Mouse (Mus musculus) thymus, postnatal 36 days (tissue): Measurements from ENCODE around the gene Rspo4.

Experiments
- DNase-seq, 2 experiments: peaks; one replicate each; pipeline ENCODE4 v3.0.0; 2022; ENCODE audit warnings: mixed read lengths in 2 of 2

Gene Rspo4

DNA sequence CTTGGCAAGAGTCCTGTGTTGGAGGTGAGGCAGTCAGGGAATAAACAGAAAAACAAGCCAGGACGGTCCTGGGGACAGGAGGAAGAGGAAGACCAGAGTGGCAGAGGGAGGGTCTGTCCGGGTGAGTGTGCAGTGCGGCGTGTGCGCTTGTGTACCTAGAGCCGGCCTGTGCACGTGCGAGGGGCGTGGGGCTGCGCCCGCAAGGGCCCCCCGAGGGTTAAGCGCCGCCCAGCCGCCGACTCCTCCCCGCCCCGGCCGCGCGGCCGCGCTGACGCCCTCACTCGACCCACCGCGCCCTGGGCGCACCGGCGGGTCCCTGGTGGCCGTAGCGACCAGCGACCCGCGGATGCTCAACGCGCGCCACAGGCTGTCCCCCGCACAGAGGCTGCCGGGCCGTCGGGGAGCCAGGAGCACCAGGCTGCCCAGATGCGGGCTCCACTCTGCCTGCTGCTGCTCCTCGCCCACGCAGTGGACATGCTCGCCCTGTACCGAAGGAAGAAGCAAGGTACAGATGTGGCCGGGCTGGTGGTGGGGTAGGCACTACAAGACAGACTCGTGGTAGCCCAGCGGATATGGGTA is at the start of gene Rspo4:
TSS of gene Rspo4 (plus strand) at position 280 of the 579 bp plus-strand sequence.
- DNase-seq = no peak

DNA sequence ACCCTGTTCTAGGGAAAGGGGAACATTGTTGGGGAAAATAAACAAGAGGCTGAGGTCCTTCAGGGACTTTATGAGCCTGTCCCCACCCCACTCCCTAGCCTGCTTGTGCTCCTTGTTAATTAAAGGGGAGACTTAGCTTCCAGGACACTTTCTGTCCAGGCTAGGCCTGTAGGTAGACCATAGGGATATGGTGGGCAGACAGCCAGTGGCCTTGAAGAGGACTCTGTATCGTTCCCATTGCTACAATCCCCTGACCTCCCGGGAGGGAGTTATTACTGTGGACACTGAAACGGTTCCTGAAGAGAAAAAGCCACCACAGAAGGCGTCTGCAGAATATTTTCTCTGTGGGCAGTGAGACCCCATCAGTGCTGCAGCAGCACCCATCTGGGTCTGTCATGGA is 27.1 kb upstream of the Rspo4 start:
- no peak for DNase-seq

DNA sequence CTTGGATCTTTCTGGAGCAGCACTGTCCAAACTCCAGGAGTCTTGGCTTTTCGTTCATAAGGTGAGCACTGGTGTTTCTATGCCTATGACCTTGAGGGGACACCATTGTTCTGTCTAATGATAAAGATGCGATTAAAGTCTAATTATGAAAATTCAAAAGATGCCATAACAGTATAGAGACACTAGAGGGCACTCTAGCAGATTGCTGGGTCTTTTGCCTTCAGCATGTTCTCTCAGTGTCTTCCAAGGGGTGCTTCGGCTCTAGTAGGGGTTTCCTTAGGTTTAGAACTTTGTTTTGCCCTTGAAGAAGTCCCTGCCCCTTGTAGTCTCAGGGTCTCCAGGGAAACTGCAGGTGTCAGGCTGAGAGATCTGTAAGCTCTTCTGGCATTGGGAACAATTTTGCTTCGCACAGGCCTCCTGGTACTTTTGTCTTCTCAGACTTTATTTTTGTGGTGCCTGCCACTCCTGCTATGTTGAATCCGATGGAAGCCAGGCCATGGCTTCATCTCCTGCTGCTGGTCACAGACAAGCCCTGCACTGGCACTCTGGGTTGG is 19.6 kb downstream of the Rspo4 start:
- no peak for DNase-seq

DNA sequence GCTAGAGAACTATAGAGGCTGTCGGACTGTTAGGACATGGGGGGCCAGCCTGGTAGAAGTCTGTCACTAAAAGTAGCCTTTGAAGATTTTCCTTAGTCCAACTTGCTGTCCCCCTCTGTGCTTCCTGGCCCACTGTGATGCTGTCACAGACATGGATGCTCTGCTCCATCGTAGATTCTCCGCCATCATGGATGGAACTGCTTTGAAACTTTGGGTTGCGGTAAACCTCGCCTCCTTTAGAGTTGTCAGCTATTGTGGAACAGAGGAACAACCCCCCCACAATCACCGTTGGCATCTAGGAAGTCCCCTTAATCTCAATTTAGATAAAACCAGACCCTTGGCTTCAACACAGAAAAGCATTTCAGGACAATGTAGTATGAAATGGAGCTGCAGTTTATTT is 22.2 kb downstream of the Rspo4 start:
- no peak for DNase-seq

DNA sequence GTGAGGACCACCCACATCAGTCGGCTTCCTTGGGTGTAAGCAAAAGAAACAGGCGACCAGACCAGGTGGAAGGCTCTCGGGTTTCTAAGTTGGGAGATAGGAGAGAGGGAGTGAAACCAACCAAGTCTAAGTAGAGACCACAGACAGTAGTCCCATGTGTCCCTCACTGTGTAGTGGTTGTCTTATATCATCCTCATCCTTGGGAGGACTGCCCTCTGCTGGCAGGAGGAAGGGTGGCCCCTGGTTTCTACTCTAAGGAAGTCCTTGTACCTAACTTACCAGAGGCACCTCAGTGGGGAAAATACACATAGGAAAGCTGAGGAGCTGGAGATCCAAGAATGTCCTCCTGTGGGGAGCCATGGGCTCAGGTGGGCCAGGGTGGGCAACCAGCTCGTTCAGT is 23.8 kb downstream of the Rspo4 start:
- DNase-seq = peak; percentile 26 to 34

DNA sequence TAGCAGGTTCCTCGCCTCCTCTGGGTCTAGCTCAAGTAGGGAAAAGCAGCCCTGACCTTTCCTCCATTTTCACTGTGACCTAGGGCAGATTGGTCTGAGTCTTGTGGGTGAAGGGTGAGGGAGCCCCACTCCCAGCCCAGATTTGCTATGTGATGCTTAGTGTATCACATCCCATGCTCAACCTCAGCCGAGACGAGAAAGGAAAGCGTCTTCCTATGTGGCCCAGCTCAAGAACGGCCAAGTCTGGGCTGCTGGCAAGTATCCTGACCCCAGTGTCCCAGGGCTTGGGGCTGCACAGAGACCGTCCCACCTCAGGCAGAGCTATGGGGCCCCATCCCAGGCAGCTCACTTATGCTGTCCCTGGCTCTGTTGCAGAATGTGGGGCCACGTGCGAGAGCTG is 25.5 kb downstream of the Rspo4 start:
- no peak for DNase-seq

DNA sequence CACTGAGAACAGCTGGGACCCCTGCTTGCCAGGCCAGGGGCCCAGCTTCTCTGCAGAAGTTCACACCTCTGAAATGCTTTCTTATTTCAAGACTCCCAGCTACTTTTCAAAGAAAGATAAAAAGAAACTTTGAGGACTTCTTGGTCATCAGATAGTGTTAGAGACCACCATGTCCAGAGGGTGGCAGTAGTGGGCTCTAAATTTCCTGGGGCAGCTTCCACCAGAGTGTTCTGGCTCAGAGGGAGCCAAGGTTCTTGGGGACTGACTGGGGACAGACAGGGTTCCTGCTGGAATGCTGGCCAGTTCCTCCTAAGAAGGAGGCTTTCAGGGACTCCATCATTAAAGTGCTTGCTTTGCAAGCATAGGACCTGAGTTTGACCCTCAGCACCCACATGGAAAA is 31.8 kb downstream of the Rspo4 start:
- DNase-seq = no peak

DNA sequence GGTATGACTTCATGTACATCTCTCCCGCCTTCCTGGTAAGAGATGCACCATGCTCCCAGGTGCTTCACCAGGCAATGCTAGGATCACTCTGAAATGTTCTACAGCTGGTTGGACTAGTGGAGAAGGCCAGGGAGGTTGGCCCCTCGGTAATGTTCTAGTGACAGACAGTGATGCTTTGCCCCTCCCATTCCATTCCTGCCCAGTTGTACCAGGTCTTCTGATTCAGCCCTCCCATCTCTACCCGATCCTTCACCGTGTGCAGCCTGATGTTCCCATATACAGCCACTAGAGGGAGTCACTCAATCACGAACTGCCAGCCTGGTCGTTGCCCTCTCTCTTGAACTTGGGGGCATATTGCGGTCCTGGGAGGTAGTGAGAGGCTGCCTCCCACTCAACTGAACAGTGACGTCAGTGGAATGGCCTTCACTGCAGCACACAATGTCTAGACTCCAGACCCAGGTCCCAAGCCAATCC is 33.3 kb downstream of the Rspo4 start:
- DNase-seq = peak; percentile 39

DNA sequence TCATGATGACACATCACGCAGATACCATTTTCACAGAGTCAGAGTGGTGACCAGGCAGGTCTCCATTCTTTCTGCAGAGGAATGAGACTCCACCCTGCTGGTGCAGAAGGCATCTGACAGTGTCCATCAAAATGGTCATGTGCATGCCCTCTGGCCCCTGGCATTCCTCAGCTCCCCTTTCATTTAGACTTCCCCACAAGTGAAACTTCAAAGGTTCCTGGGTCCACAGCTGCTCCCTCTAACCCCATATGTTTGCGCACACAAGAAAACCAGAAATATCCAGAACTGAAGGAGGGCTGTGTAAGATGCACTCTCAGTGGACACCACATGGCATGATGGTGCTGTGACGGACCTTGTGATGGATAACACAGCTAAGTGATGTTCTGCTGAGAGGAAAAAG is 35.9 kb downstream of the Rspo4 start:
- no peak for DNase-seq

DNA sequence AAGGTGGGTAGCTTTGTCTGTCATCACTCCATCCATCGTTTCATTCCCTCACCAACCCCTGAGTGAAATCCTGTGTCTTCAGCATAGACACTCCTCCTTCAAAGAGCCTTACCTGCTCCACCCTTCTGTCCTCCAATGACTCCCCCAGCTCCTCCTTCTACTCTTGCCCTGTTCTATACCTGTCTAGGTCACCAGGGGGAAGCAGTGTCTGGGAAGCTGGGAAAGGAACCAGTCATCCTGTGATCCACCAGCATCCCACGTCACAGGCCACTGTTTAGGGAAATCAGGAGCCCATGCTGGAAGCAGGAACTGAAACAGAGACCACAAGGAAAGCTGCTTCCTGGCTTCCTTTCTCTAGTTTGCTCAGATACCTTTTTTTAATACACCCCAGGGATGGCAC is 37.0 kb downstream of the Rspo4 start:
- no peak for DNase-seq

DNA sequence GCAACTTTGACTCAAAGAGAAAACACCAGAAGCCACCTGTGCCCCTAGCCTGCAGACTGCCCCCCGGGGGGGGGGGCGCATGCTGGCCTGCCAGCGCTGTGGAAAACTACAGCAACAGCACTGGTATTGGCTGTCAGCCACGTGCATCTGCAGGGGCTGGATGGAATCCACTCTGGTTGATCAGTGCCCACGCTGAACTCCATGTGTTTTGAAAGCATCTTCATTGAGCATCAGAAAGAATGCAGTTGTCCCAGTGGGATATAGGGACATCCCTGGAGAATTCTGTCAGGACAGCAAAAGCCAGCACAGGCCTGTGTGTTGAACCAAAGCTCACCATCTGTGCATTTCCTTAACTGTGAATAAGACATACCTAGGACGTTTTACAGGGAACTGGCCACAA is 48.3 kb downstream of the Rspo4 start:
- DNase-seq = no peak

DNA sequence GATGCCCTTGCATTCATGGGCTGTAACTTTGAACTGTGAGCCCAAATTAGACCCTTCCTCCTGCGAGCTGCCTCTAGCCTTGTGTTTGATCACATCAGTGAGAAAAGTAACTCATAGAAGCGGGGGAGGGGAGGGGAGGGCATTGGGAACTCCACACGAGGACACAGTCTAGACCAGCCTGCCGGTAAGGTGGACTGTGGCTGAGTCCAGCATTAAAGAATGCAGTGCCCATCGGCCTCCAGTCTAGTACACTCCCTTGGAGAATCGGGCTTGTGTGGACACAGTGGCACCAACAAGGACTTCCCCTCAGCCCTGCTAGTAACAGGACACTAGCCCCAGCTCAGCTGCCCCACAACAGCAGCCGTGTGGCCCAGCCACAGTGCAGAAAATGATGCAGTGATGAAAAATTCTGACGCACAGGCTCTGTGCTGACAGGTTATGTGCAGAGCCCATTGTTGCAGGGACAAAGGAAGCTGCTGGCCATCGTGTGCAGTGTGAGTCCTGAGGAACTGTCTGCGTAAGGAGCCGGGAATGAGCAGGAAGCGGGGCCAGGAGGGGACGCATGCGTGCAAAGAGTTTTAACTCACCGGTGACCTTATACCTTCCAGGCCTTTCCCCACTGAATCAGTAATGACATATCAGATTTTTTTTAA is 50.5 kb downstream of the Rspo4 start:
- DNase-seq = no peak

DNA sequence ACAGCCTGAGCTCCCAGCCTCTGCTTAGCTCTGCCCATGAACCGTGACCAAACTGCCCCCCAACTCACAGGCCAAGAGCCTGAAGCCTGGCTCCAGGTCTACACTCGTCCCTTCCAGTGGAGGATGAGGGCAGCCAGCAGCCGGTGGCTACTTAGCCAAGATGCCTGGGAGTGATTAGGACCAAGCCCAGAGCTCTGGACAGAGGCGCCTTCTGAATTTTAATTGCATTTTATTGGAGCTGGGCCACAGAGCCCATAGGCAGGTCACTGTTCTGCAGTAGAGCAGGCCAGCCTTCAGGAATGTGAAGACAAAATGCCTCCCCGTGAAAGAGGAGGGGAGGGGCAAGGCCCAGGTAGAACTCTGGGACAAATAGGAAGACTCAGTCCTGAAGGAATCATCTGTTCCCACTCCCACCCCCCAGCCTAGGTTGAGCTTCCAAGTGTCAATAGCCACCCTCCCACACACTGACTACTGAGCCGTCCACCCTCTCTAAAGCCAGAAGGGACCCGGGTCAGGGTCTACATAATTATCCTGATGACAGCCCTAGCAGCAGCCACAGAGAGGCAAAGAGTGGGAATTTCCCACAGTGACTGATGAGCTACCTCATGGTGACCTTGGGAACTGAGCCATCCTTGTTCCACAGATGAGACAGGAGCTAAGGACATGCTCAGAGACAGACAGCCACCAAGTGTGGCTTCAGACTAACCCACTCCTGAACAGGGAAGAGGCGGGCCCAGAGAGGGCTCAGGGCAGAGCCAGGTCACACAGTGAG is 51.7 kb downstream of the Rspo4 start:
- no peak for DNase-seq

DNA sequence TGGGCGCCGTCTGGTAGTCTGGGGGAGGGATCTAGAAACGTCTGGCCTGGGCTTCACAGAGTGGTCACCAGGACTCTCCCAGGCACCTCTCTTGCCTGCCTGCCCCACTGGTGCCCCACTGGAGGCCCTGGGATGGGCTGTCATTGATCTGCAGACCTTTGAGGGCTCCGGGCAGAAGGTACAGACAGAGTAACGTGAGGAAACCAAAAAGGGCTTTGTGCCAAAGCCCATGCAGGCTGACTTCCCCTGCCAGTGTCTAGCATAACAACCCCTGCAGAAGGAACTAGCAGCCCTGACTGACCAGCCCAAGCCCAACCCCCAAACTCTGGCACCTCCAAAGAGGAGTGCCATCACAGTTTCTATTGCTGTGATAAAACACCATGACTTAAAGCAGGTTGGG is 53.2 kb downstream of the Rspo4 start:
- no peak for DNase-seq

DNA sequence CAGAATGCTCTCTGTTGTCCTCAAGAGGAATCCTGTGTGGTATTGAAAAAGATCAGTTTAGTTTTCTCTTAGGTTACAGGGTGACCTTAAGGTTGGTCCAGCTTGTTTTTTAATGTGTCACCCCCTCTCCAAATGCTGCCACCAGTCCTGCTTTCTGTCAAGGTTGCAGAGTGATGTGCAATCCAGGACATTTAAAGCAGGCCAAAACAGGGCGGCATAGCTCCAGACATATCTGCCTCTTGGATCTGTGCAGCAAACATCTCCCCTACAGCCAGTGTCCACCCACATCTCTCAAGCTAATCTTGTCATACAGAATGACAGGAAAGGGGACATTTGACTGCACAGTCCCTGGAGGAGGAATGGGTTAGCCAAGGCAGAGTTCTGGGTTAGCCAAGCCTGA is 55.4 kb downstream of the Rspo4 start:
- DNase-seq = no peak

DNA sequence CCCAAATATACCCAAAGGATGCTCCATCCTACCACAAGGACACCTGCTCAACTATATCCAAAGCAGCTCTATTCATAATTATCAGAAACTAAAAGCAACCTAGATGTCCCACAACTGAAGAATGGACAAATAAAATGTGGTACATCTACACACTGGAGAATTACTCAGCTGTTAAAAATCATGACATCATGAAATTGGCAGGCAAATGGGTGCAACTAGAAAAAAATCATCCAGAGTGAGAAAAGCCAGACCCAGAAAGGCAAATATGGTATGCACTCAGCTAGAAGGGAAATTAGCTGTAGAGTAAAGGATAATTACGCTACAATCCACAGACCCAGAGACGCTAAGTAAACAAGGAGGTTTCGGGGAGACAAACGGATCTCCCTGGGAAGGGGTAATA is 58.1 kb downstream of the Rspo4 start:
- DNase-seq = no peak

DNA sequence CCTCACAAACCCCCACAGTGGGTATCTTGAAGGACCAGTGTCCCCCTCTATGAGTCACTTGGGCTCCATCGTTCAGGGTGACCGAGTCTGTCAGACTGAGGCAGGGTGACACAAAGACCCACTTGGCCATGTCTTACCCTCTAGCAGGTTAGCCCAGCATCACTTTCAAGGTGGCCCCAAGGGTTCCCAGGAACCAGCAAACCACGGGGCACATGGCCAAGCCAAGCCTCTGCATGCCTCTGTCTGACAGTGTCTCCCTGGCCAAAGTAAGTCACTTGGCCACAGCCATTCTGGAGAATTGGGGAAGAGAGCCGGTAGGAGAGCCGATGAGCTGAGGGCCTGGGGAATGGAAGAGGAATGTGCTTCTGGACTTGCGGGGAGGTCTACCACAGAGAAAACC is 60.5 kb downstream of the Rspo4 start:
- DNase-seq = no peak

DNA sequence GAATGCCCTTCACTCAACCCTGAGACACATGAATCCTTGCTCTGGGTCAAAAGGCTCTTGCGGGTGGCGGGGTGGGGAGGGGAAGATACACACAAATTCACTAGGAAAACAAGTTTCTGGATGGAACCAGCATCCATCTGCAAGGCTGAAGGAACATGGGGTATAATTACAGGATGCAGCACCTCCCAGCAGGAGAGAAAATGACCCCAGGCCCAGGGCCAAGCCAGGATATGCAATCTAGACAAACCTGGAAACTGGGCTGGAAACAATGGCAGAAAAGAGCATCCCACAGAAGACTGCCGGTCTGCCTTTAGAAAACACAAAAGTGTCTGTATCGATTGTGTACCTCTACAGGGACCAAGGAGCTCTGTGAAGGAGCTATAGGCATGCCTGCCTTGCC is 61.2 kb downstream of the Rspo4 start:
- DNase-seq = no peak

DNA sequence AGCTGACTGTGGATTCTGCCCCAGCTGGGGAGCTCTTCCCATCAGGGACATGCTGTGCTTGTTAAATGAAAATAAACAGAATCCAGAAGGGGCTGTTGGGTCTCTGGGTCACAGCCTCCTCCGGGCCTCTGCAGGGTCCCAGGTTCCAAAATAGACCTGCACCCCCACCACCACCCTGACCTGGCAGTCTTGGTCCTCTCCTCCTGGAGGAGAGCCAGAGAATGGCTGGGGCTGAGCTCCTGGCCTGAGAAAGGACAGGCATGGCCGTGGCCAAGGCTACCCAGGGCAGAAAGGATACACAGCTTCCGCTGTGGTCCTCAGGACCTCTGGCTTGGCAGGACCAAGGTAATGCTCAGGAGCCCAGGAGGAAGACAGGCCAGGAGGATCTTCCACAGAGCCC is 61.9 kb downstream of the Rspo4 start:
- no peak for DNase-seq

DNA sequence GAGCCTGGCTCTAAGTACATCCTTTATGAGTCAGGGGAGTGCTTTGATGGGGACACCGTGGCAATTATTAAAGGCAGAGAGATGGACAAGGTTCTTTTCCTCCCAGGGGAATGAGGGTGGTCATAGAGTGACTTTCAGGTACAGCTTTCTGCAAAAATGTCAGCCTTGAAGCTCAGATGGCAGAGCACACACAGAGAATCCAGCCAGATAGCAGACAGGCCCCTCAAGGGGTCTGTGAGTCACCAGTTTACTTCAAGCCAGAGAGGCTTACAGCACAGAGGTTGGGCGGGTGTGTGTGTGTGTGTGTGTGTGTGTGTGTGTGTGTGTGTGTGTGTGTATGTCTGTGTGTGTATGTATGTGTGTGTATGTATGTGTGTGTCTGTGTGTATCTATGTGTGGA is 64.3 kb downstream of the Rspo4 start:
- no peak for DNase-seq

DNA sequence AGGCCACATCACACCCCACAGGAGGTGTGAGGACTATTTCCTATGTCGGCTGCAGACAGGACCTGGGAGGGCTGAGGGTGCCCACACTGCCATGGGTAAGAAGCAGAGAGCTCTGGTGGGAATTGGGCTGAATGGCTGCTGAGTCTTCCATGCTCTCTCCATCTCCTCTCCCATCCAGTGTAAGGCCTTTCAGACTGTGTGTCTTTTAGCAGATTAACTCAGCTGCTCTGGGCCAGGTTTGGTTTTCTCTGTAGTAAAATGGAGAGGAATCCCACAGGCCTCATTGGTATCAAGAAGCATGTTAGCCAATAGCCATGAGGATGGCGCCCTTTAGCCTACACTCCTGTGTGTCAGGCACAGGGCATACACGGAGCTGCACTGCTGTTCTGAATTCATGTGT is 66.7 kb downstream of the Rspo4 start:
- DNase-seq = no peak

DNA sequence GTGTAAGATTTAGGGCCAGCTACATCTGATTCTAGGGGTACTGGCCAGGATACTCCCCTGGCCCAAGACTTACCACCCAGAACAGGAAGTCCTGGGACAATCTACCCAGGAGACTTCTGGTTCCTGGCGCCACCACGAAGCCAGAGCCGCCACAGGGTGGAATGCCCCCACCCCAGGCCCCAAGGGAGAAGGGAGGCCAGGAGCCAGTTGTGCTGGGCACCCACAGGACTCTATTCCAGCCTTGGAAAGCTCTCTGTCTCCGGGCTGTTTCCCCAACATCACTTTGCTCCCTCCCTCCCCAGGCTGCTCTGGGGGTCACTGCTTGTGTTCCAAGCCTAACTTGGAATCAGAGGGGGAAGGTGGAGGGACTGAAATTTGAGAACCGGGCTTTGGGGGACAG is 67.8 kb downstream of the Rspo4 start:
- no peak for DNase-seq

DNA sequence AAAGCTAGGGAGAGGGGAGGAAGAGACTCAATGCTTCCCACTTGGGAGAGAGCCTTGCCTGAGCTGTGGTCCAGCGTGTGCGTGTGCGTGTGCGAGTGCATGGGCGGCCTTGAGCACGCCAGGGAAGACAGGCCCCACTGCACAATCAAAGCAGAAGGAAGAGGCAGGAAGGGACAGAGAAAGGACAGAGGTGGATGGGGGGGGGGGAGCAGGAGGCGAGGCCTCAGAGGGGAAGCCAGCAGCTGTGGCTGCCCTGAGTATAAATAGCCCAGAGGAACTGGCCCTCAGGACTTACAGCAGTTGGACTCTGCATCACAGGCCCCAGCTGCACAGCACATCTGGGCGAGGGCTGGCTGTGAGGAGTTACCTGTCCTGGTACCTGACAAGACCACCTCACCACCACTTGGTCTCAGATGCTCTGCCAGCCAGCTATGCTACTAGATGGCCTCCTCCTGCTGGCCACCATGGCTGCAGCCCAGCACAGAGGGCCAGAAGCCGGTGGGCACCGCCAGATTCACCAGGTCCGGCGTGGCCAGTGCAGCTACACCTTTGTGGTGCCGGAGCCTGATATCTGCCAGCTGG is 68.3 kb downstream of the Rspo4 start, which contains the start of gene Angpt4:
TSS of gene Angpt4 (plus strand) at position 292 of the 582 bp plus-strand sequence.
- DNase-seq = no peak

DNA sequence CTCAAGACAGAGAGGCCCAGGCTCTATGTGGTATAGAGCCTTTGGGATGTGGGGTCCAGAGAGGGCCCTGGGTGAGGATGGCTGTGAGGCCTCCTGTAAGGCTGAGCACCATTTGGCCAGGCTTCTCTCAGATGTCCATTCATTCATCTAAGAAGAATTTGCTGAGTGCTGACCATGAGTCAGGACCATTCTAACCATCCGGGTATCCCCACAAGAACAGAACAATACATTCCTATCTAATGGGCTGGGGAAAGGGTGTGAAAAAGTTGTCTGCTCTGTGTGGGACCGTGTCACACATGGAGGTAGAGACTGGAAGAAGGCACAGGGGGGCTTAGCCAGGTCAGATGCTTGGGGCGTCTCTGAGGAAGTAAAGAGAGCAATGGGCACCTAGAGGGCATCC is 69.0 kb downstream of the Rspo4 start:
- DNase-seq = no peak
